Mouse (Mus musculus) kidney, postnatal 36 days (tissue): ENCODE data around the gene Rnase13.

ENCODE experiments used
- DNase-seq, 2 experiments: peaks; one replicate each; pipeline ENCODE4 v3.0.0; 2021 to 2022; ENCODE audit warnings: mixed read lengths in 2 of 2

Gene Rnase13

DNA sequence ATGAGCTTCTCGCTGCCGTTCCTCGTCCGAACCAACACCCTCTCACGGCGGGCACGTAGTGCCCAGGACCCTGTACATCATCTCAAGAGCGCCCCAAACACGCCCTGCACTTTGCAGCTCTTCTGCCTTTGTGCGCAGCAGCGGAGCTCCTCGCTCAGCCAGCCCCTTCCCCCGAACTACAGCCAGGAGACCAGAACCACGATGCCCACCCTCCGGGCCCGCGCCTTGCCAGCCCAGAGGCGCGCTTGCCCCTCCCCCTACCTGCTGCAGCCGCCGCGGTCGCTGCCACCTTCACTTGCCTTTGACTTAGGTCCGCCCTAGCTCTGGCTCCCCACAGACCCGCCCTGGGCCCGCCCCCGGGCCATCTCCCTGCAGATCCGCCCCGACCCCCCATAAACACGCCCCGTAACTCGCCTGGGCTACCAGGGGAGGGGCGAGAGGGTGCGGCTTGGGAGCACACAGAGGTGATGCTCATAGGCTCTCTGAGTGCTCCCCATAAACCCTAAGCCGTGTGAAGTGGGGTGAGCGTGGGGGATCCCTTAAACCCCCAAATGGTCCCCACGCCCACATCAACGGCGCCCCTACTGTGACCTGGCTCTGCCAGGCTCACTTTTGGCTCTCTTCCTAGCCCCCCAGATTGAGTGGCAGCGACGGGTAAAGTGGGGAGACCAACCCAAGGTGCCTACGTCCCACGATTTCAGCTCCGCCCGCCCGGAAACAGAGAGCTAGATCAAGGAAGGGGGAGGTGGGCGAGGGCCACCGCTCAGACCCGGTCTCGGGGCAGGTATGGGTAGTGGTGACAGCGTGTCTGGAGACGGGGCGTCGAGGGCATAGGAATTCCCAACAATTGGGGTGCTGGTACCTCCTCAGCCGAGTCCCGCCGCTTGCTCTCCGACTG is 9.3 kb downstream of the Rnase13 start:
- peak; percentile 91 to 93 for DNase-seq

DNA sequence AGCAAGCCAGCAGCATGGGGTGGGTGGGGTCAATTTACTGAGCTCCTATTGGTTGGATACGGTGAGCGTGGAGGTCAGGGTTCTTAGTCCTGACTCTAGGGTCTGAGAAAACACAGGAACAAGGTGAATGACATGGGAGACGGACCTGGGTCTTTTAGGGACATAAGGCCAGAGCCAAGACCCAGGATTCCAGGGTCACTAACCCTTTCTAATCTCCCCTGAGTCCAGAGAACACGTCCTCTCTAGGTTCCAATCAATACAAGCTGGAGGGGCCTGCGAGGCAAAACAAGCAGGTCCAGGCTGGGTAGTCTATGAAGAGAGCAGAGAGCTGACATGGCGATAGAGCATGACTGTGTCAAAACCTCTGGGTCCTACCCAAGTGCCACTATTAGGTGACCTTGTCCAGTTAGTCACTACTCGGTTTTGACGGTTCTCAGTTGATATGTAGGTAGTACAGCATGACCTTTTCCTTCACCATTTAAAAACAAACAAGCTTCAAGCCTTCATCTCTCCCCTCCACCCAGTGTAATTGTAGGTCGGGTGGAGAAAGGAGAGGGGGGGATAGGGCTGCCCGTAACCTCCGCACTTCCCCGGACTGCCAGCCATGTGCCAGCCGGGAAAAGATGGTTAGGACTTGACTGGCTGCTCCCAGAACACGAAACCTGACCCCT is 10.0 kb downstream of the Rnase13 start:
- peak; percentile 54 to 58 for DNase-seq

DNA sequence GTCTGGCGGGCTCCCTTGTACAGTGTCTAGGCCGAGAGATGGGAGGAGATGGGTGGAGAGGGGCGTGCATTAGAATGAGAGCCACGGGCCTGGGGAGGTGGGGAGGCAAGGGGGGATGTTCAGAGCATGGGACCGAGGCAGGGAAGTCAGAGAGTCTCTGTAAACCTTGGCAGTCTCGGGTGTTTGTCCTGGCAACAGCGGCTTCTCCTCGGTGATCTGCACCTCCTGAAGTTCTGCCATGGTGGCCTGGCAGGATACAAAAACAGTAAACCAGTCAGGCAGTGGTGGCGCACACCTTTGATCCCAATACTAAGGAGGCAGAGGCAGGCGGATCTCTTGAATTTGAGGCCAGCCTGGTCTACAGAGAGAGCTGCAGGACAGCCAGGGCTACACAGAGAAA is 11.3 kb downstream of the Rnase13 start:
- no peak for DNase-seq

DNA sequence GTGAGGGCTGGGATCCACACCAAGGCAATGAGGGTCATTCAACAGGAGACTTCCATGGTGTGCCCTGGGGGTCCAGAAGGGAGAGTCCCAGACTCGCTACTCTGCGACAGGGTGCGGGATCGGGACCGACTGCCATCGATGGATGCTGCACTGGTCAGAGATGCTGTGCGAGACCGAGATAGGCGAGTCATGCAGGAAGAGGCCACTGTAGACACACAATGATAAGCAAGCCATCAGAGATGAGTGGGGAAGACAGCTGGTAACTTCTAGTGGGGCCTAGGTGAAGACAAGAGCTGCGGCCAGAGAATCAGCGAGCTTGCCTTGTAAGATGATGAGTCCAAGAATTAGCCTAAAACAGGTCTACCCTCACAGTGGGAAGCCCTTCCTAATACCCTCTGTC is 16.5 kb downstream of the Rnase13 start:
- DNase-seq = no peak

DNA sequence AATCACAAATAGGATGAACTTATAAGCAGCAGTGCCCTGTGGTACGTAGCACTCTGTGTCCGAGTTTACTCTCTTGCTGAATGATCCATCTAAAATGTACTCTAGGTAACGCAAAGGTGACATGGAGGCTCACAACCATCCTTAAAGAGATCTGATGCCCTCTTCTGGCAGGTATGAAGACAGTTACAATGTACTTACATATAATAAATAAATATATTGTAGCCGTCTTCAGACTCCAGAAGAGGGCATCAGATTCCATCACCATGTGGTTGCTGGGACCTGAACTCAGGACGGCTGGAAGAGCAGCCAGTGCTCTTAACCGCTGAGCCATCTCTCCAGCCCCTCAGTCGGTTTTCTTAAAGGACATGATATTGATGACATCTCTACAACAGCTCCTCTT is 17.9 kb downstream of the Rnase13 start:
- no peak for DNase-seq

DNA sequence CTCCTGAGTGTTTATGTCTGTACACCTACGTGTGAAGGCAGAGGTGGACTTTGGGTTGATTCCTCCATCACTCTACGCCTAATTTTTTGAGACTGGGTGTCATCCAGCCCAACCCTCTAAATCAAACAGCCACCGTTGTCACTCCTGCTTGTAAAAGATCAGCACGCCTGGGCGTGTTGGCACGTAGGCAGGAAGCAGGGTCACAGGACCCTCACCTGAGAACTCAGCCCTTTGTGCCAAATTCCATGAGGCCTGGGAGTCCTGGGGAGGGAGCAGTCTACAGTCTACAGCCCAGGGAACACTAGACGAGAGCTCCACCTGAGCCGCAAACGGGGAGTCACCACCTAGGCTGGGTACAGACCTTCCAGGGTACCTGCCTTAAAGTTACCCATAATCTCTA is 18.8 kb downstream of the Rnase13 start:
- no peak for DNase-seq

DNA sequence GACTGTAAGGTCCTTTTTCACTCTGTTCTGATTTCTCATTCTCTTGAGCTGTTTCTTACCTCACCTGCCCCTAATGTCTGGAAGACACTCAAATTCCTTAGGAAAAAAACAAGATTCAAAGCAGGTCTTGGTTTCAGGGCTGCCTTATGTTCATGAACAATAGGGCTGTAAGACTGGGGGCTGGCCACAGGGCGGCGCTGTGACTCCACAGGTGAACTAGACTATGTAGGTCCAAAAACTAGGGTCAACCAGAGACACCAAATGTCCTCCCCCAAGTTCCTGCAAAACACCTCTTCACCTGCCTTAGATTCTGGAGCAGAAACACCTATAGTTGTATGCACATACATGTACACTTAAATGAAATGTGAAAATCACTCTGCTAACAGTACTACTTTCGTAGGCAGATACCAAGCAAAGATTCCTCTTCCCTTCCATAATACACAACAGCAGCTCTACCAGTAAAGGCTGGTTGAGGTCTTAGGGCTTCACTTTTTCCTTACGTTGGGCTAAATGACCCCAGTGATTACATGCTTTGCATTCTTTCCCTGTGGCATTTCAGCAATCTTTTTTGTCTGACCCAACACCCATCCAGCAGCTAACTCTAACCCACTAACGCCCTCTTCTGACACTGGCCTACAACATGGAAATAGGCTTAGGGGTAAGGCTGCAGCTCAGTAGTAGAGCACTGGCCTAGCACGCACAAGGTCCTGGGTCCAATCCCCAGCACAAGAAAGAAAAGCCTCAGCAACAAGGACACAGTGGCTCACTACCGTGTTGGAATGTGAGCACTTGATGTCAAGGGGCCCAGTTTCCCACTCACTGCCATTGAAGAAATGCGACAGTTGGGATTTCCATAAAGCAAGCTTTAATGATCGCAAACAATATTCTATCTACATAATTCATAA is 19.5 kb downstream of the Rnase13 start:
- DNase-seq = peak; percentile 59 to 93

DNA sequence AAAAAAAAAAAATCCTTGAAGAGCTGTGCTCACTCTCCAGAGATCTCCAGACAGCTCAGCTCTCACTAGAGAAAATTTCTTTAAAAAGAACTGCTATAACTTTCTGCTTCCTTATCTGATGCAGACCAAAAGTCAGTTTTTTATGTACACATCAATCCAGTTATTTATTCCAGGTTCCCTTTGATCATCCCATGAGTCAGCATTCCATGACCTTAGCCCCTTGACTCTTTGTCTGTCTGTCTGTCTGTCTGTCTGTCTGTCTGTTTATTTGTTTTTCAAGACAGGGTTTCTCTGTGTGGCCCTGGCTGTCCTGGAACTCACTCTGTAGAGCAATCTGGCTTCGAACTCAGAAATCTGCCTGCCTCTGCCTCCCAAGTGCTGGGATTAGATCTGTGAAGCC is 23.2 kb downstream of the Rnase13 start:
- DNase-seq = no peak

DNA sequence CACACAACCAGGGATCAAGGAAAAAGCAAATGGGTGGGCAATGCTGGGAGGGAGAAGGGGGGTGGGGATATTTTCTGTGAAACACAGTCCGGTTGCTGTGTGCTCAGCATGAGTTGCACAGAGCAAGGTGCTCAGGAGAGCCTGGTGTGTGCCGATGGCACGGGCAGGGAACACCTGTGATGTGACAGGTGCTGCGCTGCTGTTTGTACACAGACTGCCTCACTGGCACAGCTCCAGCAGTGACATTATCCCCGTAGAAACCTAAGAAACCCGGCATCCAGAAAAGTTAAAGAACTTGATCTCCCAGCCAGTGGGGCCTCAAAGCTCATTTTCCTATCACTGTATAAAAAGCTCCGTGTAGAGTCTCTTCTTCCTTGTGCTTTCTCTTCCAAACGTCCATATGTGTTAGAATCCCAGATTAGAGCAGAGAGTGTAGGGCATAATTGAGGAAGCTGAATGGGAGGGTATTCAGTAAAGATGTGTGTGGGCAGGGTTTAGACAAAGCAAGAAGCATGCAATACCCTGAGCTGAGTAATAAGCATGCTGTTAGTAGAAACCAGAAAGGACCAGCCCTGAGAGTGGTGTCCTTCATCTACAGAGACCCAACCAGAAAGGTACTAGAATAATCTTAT is 25.9 kb downstream of the Rnase13 start:
- DNase-seq = no peak

DNA sequence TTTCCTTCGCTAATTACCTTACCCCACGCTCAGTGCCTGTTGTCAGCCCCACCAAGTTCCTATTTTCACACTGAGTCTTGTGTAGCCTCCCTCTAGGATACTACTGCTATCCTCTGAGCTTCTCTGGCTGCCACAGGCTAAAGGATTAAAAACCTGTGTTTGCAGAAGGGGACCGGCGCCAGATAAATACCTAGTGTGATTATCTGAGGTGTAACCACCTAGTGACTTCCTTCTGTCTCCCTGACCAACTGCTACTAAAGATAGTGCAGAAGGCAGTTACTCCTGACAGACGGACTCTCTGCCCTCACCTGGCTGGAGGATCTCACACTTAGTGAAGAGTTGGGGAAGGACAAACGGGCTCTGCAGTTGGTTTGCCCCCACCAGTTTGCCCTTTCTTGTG is 26.6 kb downstream of the Rnase13 start:
- DNase-seq = no peak

DNA sequence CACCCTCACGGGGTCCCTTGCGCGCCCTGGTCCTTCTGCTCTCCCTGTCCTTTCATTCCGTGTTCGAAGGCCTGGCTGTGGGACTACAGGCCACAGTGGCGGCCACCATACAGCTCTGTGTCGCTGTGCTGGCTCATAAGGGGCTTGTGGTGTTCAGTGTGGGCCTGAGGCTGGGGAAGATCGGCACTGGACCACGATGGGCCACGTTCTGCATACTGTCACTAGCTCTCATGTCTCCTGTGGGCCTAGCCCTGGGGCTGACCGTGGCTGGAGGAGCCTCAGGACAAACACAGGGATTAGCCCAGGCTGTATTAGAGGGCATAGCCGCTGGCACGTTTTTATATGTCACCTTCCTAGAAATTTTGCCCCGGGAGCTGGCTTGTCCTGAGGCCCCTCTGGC is 27.5 kb downstream of the Rnase13 start:
- no peak for DNase-seq

DNA sequence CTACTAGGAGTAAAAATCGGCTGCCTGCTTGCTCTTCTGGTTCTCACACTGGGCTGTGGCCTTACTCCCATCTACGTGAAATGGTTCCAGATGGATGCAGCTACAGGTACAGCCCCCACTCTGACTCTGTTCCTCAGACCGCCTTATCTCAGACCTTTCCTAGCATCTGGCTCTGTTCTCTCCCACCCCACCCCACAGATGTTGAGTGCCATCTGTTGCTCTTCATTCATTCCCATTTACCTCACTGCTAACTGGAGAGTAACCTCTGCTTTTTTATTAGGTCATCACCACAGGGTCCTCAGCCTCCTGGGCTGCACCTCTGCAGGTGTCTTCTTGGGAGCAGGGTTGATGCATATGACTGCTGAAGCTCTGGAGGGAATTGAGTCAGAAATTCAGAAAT is 28.8 kb downstream of the Rnase13 start:
- no peak for DNase-seq

DNA sequence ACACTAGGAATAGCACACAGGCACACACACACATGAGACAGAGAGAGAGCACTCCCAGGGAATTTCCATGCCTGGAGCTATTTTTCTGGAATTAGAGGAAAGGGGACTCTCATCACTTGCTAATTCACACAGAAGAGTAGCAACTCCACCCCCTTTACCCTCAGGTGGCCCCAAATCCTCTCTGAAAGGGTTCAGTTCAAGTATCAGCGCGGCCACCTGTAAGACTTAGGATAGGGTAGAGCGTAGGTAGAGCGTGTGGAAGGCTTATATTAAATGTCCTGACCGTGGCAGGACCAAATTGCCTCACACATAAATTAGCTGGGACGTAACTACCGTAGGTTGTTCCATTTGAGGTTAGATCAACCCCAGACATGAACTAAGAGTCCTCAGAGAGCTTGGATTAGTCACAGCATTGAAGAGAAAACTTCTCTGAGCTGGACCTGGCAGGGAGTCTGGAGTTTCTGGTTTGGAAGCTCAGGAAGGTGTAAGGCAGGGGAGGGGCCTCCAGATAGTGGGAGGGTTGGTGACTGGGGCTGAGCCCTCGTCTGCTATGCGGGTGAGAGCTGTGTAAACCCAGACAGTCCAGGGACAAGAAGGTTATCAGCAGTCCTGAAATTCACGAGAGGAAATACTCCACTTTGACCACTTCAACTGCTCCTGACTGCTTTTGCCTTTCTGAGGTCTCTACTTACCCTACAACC is 29.3 kb downstream of the Rnase13 start:
- no peak for DNase-seq

DNA sequence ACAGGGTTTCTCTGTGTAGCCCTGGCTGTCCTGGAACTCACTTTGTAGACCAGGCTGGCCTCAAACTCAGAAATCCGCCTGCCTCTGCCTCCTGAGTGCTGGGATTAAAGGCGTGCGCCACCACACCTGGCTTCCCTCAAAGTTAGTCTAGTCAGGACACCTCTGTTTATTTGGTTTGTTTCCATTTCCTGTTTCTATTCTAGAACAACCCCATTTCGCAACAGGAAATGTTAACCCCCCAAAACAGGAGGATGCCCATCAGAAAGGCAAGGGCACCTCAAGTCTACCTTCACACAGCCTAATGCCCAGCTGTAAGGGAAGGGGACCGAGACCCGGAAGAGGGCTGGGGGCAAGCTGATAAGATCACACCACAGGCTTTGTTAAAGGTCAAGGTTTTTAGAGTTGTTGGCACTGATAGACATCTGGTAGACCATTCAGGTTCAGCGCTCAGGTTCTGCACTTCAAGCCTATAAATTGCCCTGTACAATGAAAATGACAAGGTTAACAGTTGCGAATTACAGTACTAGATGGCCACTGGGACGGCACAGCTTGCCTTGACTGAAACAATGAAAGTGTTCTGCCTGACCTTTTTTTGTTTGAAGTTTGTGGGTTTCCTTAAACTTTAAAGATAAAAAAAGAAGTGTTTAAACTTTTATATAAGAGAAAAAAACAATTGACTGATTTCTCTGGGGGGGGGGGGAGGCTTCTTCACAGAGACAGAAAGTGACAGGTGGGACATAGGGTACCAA is 30.2 kb downstream of the Rnase13 start, which contains the start of gene Slc39a2:
Gene Slc39a2, plus strand, starts transcription at position 699 of the 749 bp plus-strand sequence.
- no peak for DNase-seq

DNA sequence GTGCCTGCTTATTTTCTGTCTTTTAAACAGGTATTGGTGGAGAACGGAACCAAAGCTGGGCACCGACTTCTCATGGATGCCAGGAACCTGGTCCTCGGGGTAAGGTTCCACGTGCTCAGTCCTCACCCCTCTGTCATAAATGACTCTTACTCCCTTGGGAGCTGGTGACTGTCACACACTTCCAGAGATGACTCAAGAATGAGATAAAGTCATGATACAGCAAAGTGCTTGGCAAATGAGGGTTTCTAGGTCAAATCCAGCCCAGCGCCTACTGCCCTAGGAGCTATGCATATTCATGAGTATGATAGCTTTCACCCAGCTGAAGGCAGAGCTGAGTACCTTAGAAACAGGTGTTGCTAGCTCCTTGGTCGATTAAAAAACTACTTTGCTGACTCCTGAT is 32.7 kb downstream of the Rnase13 start:
- no peak for DNase-seq

DNA sequence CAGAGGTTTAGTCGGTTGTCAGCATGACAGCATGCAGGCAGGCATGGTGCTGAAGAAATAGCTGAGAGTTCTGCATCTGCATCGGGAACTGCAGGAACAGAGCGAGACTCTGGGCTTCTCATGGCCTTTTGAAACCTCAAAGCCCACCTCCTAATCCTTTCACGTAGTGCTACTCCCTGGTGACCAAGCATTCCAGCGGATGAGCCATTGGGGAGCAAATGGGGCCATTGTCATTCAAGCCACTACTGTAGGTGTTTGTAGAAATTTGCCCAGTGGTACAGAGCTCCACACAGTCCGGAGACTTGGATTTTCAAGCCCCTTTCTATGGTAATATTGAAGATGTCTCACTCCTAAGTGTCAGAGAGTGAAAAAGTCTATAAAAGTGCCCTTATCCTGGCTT is 36.5 kb downstream of the Rnase13 start:
- no peak for DNase-seq

DNA sequence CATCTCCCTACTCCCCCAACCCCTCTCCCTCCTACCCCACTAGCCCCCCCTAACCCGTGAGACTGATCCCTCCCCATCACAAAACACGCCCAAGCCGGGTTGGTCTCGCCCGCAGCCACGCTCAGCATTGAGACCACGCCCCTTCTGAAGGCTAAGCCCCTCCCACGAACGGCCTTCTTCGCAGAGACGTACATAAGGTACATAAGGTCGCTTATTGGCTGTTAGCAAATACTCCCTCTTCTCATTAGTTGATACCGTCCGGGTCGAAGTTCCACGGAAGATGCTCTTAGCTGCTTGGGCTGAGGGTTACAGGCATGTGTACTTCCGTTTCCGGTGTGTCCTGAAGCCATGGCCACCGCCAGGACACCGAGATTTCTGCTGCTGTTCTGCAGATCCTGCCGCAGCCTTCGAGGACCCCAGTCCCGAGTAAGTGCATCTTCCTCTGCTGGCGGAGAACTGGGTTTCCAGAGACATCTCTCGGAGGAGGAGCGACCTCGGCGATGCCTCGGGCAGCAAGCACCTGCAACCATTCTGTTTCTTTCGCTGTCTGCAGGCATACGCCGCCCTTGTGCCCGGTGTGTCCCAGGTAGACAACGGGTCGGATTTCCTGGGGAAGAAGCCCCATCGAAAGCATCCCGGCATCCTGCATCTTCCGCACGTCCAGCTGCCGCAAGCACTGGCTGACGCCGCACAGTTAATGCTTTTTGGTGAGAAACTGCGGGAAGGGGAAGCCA is 37.8 kb downstream of the Rnase13 start, which contains the start of gene Mettl17:
Gene Mettl17, plus strand, starts transcription at position 245 of the 734 bp plus-strand sequence.
- DNase-seq = peak; percentile 97

DNA sequence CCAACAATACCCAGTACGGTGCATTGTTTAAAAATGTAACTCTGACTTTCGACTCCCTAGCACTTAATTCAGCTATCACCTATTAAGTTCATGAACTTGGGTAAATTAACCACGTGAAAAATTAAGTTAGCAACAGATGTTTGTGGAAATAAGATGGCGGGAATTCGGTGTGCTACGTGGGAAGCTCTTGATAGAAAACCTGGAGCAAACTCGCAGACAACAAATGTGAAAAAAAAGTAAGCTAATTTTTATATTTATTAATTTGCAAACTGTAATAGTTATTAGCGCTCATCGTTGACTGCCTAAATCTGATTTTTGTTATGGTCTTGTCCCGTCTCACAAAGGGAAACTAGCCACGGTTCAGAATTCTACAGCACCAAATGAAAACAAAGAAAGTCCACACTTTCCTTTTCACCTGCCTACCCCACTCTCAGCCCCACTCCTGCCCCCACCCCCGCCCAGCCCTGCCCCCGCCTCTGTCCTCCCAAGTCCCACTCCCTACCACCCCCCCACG is 38.5 kb downstream of the Rnase13 start:
- no peak for DNase-seq

DNA sequence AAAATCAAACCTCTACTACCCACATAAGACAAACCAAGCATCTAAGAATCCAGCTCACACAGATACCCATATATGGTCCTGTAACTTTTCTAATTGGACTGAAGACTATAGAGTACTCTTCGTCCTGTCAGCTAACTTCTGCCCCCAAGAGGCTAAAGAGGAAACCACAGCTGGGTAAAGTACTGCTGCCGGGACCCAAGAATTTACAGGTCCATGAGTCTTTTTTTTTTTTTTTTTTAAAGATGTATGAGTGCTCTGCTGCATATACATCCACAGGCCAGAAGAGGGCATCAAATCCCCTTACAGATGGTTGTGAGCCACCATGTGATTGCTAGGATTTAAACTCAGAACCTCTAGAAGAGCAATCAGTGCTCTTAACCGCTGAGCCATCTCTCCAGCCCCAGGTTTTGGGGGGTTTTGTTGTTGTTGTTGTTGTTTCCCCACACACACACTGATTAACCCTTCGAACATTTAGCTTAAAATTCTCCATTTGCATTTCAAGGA is 39.0 kb downstream of the Rnase13 start:
- DNase-seq = peak; percentile 81 to 85

DNA sequence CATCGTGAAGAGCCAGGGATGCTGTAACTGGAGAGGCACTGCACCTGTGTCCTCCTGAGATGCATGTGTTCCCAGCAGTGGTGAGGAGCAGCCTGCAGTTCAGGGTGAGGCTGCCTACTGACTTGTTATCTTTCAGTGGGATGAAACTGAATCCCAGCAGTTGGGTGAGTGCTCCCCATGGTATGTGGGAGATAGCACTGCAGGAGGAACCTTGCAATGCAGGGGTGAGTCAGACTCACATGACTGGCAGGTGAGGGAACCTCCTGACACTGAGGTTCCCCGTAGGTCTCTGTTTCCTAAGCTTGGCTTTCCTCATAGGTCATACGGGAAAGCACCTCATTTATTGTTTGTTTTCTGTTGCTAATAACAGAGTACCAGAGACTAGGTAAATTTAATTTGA is 45.1 kb downstream of the Rnase13 start:
- DNase-seq = no peak
